Mouse (Mus musculus): Measurements from ENCODE around the gene Lrfn4. TPM values are rescaled to one million over a fixed set of nuclear protein-coding genes. Genes with fewer than 3 reads are reported as not detected.

Lrfn4 gene
- total RNA-seq, 1 experiment, result 22.8 TPM

DNA sequence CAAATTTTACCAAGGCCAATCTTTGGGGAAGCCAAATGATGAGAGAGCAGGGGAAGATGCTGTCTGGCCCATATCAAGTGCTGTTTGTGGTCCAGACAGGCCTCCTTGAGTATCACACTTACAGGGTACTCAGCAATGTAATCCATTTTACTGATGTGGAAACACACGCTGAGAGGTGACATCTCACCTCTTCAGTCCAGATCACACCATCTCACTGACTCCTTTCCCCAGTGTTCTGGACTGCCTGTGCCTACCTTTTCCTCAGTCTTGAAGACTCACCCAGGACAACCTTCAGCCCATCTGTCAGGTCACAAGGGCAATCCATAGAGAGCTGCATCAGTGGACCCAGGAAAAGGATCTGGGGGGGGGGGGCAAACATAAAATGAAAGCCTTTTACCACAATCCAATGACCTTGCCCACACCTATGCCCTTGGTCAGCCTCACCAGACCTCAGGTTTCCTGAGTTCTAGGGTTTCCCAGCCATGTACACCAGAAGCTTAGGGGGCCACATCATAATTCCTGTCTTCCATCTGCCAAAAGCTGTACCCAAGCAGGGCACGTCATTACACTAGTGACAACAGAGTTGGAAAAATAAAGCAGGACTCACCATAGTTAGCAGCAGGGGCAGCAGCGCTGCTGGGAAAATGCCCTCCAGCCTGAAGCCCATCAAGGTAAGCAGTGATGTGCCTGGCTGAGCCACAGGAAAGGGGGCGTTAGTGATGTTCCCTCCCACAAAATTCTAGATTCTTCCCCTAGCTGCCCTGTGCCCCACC lies 9.1 kb upstream of the Lrfn4 start:
- Histone ChIP-seq H3K9ac (ENCODE audit: insufficient read depth, low read depth, low read length, poor library complexity, severe bottlenecking) (peak overlapping the region; percentile 98), H3K27ac (ENCODE audit: insufficient read depth, low read depth, low read length, poor library complexity, severe bottlenecking) (no peak overlapping the region), H3K9me3 (ENCODE audit: control insufficient read depth, insufficient read depth, low read depth, low read length) (no peaks in the 10 kb centered on the region), H3K36me3 (ENCODE audit: control insufficient read depth, insufficient read depth, low read length, poor library complexity, severe bottlenecking) (peaks cover 20% of the 10 kb centered on the region), H3K4me3 (ENCODE audit: insufficient read depth in 1 of 2, low read depth in 1 of 2, low read length in 2 of 2, poor library complexity in 1 of 2, severe bottlenecking in 1 of 2) (peak overlapping the region; percentile 96 to 99), H3K4me1 (ENCODE audit: control insufficient read depth in 2 of 2, insufficient read depth in 2 of 2, low read length in 2 of 2, poor library complexity in 1 of 2) (peaks cover 0 to 8% of the 10 kb centered on the region in 2 experiments; a peak in 1 of 4 replicates)
- TF ChIP-seq MAFK (IDR thresholded peaks at IDR 0.05; ENCODE audit: insufficient read depth, low read depth, low read length) (no peak), HCFC1 (IDR thresholded peaks at IDR 0.05; ENCODE audit: borderline replicate concordance, insufficient read depth, low read length) (no peak), CHD2 (IDR thresholded peaks at IDR 0.05; ENCODE audit: low read depth, low read length) (no peak), ZC3H11A (IDR thresholded peaks at IDR 0.05; ENCODE audit: borderline replicate concordance, low read depth, low read length) (no peak), ZNF384 (IDR thresholded peaks at IDR 0.05; ENCODE audit: low read depth, low read length) (no peak)
- no peak for DNase-seq (ENCODE audit: low read depth, low spot score)
- in situ Hi-C loops (cut with MboI; ENCODE audit: low sequenced_read_pairs in 2 of 2, unreplicated experiment in 2 of 2), result loop anchor here (25.0 kb wide), 3 partner anchors 113 to 363 kb away; partner anchors contain the start of genes Mrpl11 (in 1 of the 2) and Npas4 (in 1 of the 2)

GRCm38 (mm10) chr19:4624006-4624405 lies 8.5 kb upstream of the Lrfn4 start:
- H3K9ac ChIP-seq (ENCODE audit: insufficient read depth, low read depth, low read length, poor library complexity, severe bottlenecking), result no peak overlapping the region
- no peak overlapping the region for H3K27ac ChIP-seq (ENCODE audit: insufficient read depth, low read depth, low read length, poor library complexity, severe bottlenecking)
- H3K4me1 ChIP-seq (ENCODE audit: control insufficient read depth in 2 of 2, insufficient read depth in 2 of 2, low read length in 2 of 2, poor library complexity in 1 of 2), result peaks cover 0 to 10% of the 10 kb centered on the region in 2 experiments; a peak in 1 of 4 replicates
- TF ChIP-seq ZC3H11A (IDR thresholded peaks at IDR 0.05; ENCODE audit: borderline replicate concordance, low read depth, low read length), result no peak
- in situ Hi-C loops (cut with MboI; ENCODE audit: low sequenced_read_pairs in 2 of 2, unreplicated experiment in 2 of 2), result no loop called here
- peaks cover 20% of the 10 kb centered on the region for H3K36me3 ChIP-seq (ENCODE audit: control insufficient read depth, insufficient read depth, low read length, poor library complexity, severe bottlenecking)
- no peak overlapping the region for H3K4me3 ChIP-seq (ENCODE audit: insufficient read depth in 1 of 2, low read depth in 1 of 2, low read length in 2 of 2, poor library complexity in 1 of 2, severe bottlenecking in 1 of 2)
- H3K9me3 ChIP-seq (ENCODE audit: control insufficient read depth, insufficient read depth, low read depth, low read length), result no peaks in the 10 kb centered on the region
- no peak for DNase-seq (ENCODE audit: low read depth, low spot score)

- Histone ChIP-seq H3K9me3 (ENCODE audit: control insufficient read depth, insufficient read depth, low read depth, low read length) (no peaks in the 10 kb centered on the region), H3K36me3 (ENCODE audit: control insufficient read depth, insufficient read depth, low read length, poor library complexity, severe bottlenecking) (peaks cover 20% of the 10 kb centered on the region), H3K27ac (ENCODE audit: insufficient read depth, low read depth, low read length, poor library complexity, severe bottlenecking) (no peak overlapping the region), H3K9ac (ENCODE audit: insufficient read depth, low read depth, low read length, poor library complexity, severe bottlenecking) (no peak overlapping the region), H3K4me3 (ENCODE audit: insufficient read depth in 1 of 2, low read depth in 1 of 2, low read length in 2 of 2, poor library complexity in 1 of 2, severe bottlenecking in 1 of 2) (no peak overlapping the region), H3K4me1 (ENCODE audit: control insufficient read depth in 2 of 2, insufficient read depth in 2 of 2, low read length in 2 of 2, poor library complexity in 1 of 2) (peaks cover 0 to 10% of the 10 kb centered on the region in 2 experiments; a peak in 1 of 4 replicates)
- DNase-seq (ENCODE audit: low read depth, low spot score), result no peak
- TF ChIP-seq HCFC1 (IDR thresholded peaks at IDR 0.05; ENCODE audit: borderline replicate concordance, insufficient read depth, low read length), result no peak
- no peak for TF ChIP-seq CHD2 (IDR thresholded peaks at IDR 0.05; ENCODE audit: low read depth, low read length)
- no peak for TF ChIP-seq MAFK (IDR thresholded peaks at IDR 0.05; ENCODE audit: insufficient read depth, low read depth, low read length)
- no peak for TF ChIP-seq ZC3H11A (IDR thresholded peaks at IDR 0.05; ENCODE audit: borderline replicate concordance, low read depth, low read length)
- TF ChIP-seq ZNF384 (IDR thresholded peaks at IDR 0.05; ENCODE audit: low read depth, low read length), result no peak
- in situ Hi-C loops (cut with MboI; ENCODE audit: low sequenced_read_pairs in 2 of 2, unreplicated experiment in 2 of 2), result no loop called here
Measured at GRCm38 (mm10) chr19:4623419-4623818, 8.0 kb upstream of the Lrfn4 start.

- no peak overlapping the region for H3K9ac ChIP-seq (ENCODE audit: insufficient read depth, low read depth, low read length, poor library complexity, severe bottlenecking)
- H3K4me3 ChIP-seq (ENCODE audit: insufficient read depth in 1 of 2, low read depth in 1 of 2, low read length in 2 of 2, poor library complexity in 1 of 2, severe bottlenecking in 1 of 2), result no peak overlapping the region
- DNase-seq (ENCODE audit: low read depth, low spot score), result no peak
- H3K36me3 ChIP-seq (ENCODE audit: control insufficient read depth, insufficient read depth, low read length, poor library complexity, severe bottlenecking), result peaks cover 20% of the 10 kb centered on the region
- TF ChIP-seq ZC3H11A (IDR thresholded peaks at IDR 0.05; ENCODE audit: borderline replicate concordance, low read depth, low read length) (no peak), HCFC1 (IDR thresholded peaks at IDR 0.05; ENCODE audit: borderline replicate concordance, insufficient read depth, low read length) (no peak), ZNF384 (IDR thresholded peaks at IDR 0.05; ENCODE audit: low read depth, low read length) (no peak), MAFK (IDR thresholded peaks at IDR 0.05; ENCODE audit: insufficient read depth, low read depth, low read length) (no peak)
- no peak overlapping the region for H3K27ac ChIP-seq (ENCODE audit: insufficient read depth, low read depth, low read length, poor library complexity, severe bottlenecking)
- H3K4me1 ChIP-seq (ENCODE audit: control insufficient read depth in 2 of 2, insufficient read depth in 2 of 2, low read length in 2 of 2, poor library complexity in 1 of 2), result peaks cover 0 to 7% of the 10 kb centered on the region in 2 experiments; a peak in 2 of 4 replicates
- in situ Hi-C loops (cut with MboI; ENCODE audit: low sequenced_read_pairs in 2 of 2, unreplicated experiment in 2 of 2), result no loop called here
- no peaks in the 10 kb centered on the region for H3K9me3 ChIP-seq (ENCODE audit: control insufficient read depth, insufficient read depth, low read depth, low read length)
Measured at GRCm38 (mm10) chr19:4622780-4623179, 7.3 kb upstream of the Lrfn4 start.
